Comparison of ENCODE assay signal across 10 mouse cellular contexts in genomic region chr7:19741329-19742031, GRCm38 (mm10). TPM values are rescaled to one million over a fixed set of nuclear protein-coding genes. Genes with fewer than 3 reads are reported as not detected.
A peak's percentile ranks its signal among the peaks of the same experiment; 100 is the strongest.
DNase-seq lines count a peak whose midpoint lies in the region; ATAC-seq lines count a peak whose summit lies in the region.
"Had no signal": no experiment of that assay in that cellular context is flagged by ENCODE, and none has a peak within 500 bp of the region (broad histone marks: within the 10 kb centered on the region; RNA-seq: fewer than 3 reads in every experiment).

No protein-coding gene starts in this region.

- H3K4me3 ChIP-seq in embryonic facial prominence, embryonic 11.5 days (ENCODE audit: low read depth, low read length), result no peak overlapping the region
- H3K4me3 ChIP-seq in liver, embryonic 12.5 days, result no peak overlapping the region

- no peak overlapping the region for H3K4me2 ChIP-seq in embryonic facial prominence, embryonic 11.5 days (ENCODE audit: low read depth, low read length)
- H3K4me2 ChIP-seq in liver, embryonic 12.5 days, result peak overlapping the region; percentile 16; the same call in 1 of the 2 replicates

- no peaks in the 10 kb centered on the region for H3K27me3 ChIP-seq in embryonic facial prominence, embryonic 11.5 days (ENCODE audit: control insufficient read depth, insufficient read depth, low read length)
- H3K27me3 ChIP-seq in liver, embryonic 12.5 days (replicated peaks), result no peaks in the 10 kb centered on the region; the same call in 1 of the 2 replicates

- no peak overlapping the region for H3K9ac ChIP-seq in embryonic facial prominence, embryonic 11.5 days (replicated peaks; ENCODE audit: low read length)
- H3K9ac ChIP-seq in liver, embryonic 12.5 days, result 0 out of 2 replicates have a peak overlapping the region, but pooled peaks have one; percentile 15

- peak; percentile 23 for DNase-seq in kidney, adult 11 months
- no peak for DNase-seq in kidney, adult 18-20 months
- peak; percentile 99 for DNase-seq in R1 (ENCODE audit: low read depth, low spot score)
- no peak for DNase-seq in embryonic facial prominence, embryonic 11.5 days (ENCODE audit: low spot score)
- no peak for DNase-seq in left cerebral cortex, adult 9 months (ENCODE audit: low spot score in 2 of 2)
- no peak for DNase-seq in frontal cortex, postnatal 36 days (ENCODE audit: low spot score in 2 of 2)
- DNase-seq in left cerebral cortex, adult 8-10 months (ENCODE audit: low spot score in 2 of 2), result no peak
- DNase-seq: right cerebral cortex, postnatal 4 days had no signal

- peaks cover 2% of the 10 kb centered on the region for H3K36me3 ChIP-seq in embryonic facial prominence, embryonic 11.5 days (replicated peaks; ENCODE audit: control insufficient read depth, insufficient read depth, low read depth, low read length)
- H3K36me3 ChIP-seq in liver, embryonic 12.5 days, result peaks cover 33% of the 10 kb centered on the region

- no peaks in the 10 kb centered on the region for H3K9me3 ChIP-seq in embryonic facial prominence, embryonic 11.5 days (replicated peaks; ENCODE audit: control insufficient read depth, low read length)
- H3K9me3 ChIP-seq in liver, embryonic 12.5 days (replicated peaks), result no peaks in the 10 kb centered on the region

- H3K27ac ChIP-seq in embryonic facial prominence, embryonic 11.5 days (replicated peaks; ENCODE audit: low read depth, low read length), result peak overlapping the region; percentile 49; the same call in 1 of the 2 replicates
- peak overlapping the region; percentile 61 for H3K27ac ChIP-seq in liver, embryonic 12.5 days

- WGBS in embryonic facial prominence, embryonic 11.5 days, result 7% methylated on average over 8 of the region's 8 CpGs
- WGBS in liver, embryonic 12.5 days (ENCODE audit: insufficient replicate concordance), result 26% methylated on average over 8 of the region's 8 CpGs

- H3K4me1 ChIP-seq in embryonic facial prominence, embryonic 11.5 days (ENCODE audit: control insufficient read depth, insufficient read depth, low read length), result peaks cover 4% of the 10 kb centered on the region
- peaks cover 72% of the 10 kb centered on the region for H3K4me1 ChIP-seq in liver, embryonic 12.5 days

- ATAC-seq in embryonic facial prominence, embryonic 11.5 days (replicated peaks; ENCODE audit: insufficient number of reproducible peaks, low FRiP score, low TSS enrichment, low read depth), result peak; percentile 37; the same call in 1 of the 2 replicates
- ATAC-seq in liver, embryonic 12.5 days, result peak; percentile 25; the same call in 1 of the 2 replicates
- ATAC-seq: activated CD4-positive, CD25-positive, alpha-beta regulatory T cell, adult 4 months had no signal

RNA-seq across cellular contexts. Expression of gene Nectin2, which starts 8.8 kb away (rescaled TPM):
- polyA plus RNA-seq in embryonic facial prominence, embryonic 11.5 days (2014; fragmentation: Nextera tagmentation; extraction: Ambion mirVana), result 69.8 and 73.0 TPM in 2 replicates
- polyA plus RNA-seq in liver, embryonic 12.5 days (2016; fragmentation: Nextera tagmentation; extraction: Ambion mirVana), result 31.9 and 34.4 TPM in 2 replicates
- 1 to 10 TPM; 6.5 to 8.0 (median 7.4) TPM for total RNA-seq in left cerebral cortex, adult 8-10 months (2022)

RNA-seq across cellular contexts. Expression of gene Tomm40, which starts 26.2 kb away (rescaled TPM):
- polyA plus RNA-seq in embryonic facial prominence, embryonic 11.5 days (2014; fragmentation: Nextera tagmentation; extraction: Ambion mirVana), result 123 and 131 TPM in 2 replicates
- 188 and 207 TPM in 2 replicates for polyA plus RNA-seq in liver, embryonic 12.5 days (2016; fragmentation: Nextera tagmentation; extraction: Ambion mirVana)
- total RNA-seq in left cerebral cortex, adult 8-10 months (2022), result 100 to 1,000 TPM; 109 to 112 (median 111) TPM

RNA-seq across cellular contexts. Expression of gene Bcam, which starts 29.3 kb away (rescaled TPM):
- 43.8 and 52.0 TPM in 2 replicates for polyA plus RNA-seq in embryonic facial prominence, embryonic 11.5 days (2014; fragmentation: Nextera tagmentation; extraction: Ambion mirVana)
- 11.1 and 11.3 TPM in 2 replicates for polyA plus RNA-seq in liver, embryonic 12.5 days (2016; fragmentation: Nextera tagmentation; extraction: Ambion mirVana)
- total RNA-seq in left cerebral cortex, adult 8-10 months (2022), result 10 to 100 TPM; 15.8 to 18.7 (median 17.1) TPM

RNA-seq across cellular contexts. Expression of gene Apoe, which starts 42.5 kb away (rescaled TPM):
- 180 and 210 TPM in 2 replicates for polyA plus RNA-seq in embryonic facial prominence, embryonic 11.5 days (2014; fragmentation: Nextera tagmentation; extraction: Ambion mirVana)
- 1,254 and 1,289 TPM in 2 replicates for polyA plus RNA-seq in liver, embryonic 12.5 days (2016; fragmentation: Nextera tagmentation; extraction: Ambion mirVana)
- 1,000 to 10,000 TPM; 1,704 to 2,821 (median 2,131) TPM for total RNA-seq in left cerebral cortex, adult 8-10 months (2022)

RNA-seq across cellular contexts. Expression of gene Apoc1, which starts 49.0 kb away (rescaled TPM):
- polyA plus RNA-seq in embryonic facial prominence, embryonic 11.5 days (2014; fragmentation: Nextera tagmentation; extraction: Ambion mirVana), result 5.4 and 6.1 TPM in 2 replicates
- polyA plus RNA-seq in liver, embryonic 12.5 days (2016; fragmentation: Nextera tagmentation; extraction: Ambion mirVana), result 190 and 197 TPM in 2 replicates
- total RNA-seq in left cerebral cortex, adult 8-10 months (2022), result 1 to 10 TPM; 3.4 to 6.2 (median 4.7) TPM
- polyA plus RNA-seq: activated CD4-positive, CD25-positive, alpha-beta regulatory T cell, adult 4 months had no signal

Comparison
In these comparisons a context has a peak if more than half of its experiments do, and no peak if none do; other contexts are left out.
1. DNase-seq: peak in kidney, adult 11 months (single experiment) and R1 (single experiment); none in kidney, adult 18-20 months (single experiment), embryonic facial prominence, embryonic 11.5 days (single experiment), left cerebral cortex, adult 9 months (0 of 2), frontal cortex, postnatal 36 days (0 of 2) and left cerebral cortex, adult 8-10 months (0 of 2).